Mouse (Mus musculus): ENCODE measurements around the gene Foxb1.

DNA sequence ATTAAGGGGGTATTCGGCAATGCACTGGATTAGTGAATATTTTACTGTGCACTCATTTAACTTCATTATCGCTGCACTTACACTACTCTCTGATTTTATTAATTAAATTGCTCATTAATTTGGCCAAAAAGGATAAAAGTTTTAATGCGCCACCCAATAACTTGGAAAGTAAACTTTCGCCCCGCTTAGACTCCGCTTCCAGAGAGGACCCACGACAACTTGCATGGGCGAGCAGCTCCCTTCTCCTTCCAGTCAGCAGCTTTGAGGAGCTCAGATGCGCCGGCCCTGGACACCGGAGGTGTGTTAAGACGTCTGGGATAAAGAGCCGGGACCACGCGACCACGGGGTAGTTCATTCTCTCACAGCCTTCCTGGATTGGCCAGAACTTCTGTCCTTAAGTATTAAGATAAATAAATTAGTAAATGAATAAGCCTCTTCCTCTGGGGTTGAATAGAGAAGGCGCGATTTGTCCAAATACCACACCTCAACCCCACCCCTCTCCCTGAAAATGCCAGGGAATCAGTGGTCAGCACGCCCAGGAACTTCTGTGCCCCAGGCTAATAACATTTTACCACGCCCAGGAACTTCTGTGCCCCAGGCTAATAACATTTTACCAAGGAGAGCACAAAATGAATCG, 9.3 kb upstream of the Foxb1 start:
- no peak for TF ChIP-seq CTCF (IDR thresholded peaks at IDR 0.05; ENCODE audit: low read depth)
- no peak for TF ChIP-seq EP300 (optimal IDR thresholded peaks at IDR 0.05)

Measured in stomach, postnatal 0 days (tissue).